Mouse (Mus musculus) hindbrain, embryonic 16.5 days (tissue): Measurements from ENCODE around the gene Spib. TPM values are rescaled to one million over a fixed set of nuclear protein-coding genes. Genes with fewer than 3 reads are reported as not detected.
A peak's percentile ranks its signal among the peaks of the same experiment; 100 is the strongest.

Source experiments
- ATAC-seq: fragments of 200-750 bp; cut with Nextera tagmentation; 2 replicates; pipeline ENCODE4 v1.8.0; 2017; ENCODE audit warnings: moderate TSS enrichment, moderate library complexity
- H3K27ac ChIP-seq: fragments of 300-500 bp; sonication (generic); 2 replicates; pipeline ENCODE4 v1.5.1; 2014; ENCODE audit warnings: low read depth, mild to moderate bottlenecking, control low read depth, low read length, moderate library complexity
- H3K27me3 ChIP-seq: fragments of 300-500 bp; sonication (generic); replicated peaks from 2 replicates; pipeline ENCODE4 v1.6.1; 2014; ENCODE audit warnings: low read length; ENCODE audit not compliant: control insufficient read depth, insufficient read depth
- H3K36me3 ChIP-seq: fragments of 300-500 bp; sonication (generic); 2 replicates; pipeline ENCODE4 v1.6.1; 2014; ENCODE audit warnings: mild to moderate bottlenecking, low read length, moderate library complexity, mixed read lengths; ENCODE audit not compliant: control insufficient read depth, insufficient read depth
- H3K4me1 ChIP-seq: fragments of 300-500 bp; sonication (generic); 2 replicates; pipeline ENCODE4 v1.6.1; 2014; ENCODE audit warnings: low read depth, low read length; ENCODE audit not compliant: control insufficient read depth, insufficient read depth
- H3K4me2 ChIP-seq: fragments of 300-500 bp; sonication (generic); 2 replicates; pipeline ENCODE4 v1.6.1; 2014; ENCODE audit warnings: mild to moderate bottlenecking, low read length, control low read depth, moderate library complexity
- H3K4me3 ChIP-seq: fragments of 300-500 bp; sonication (generic); 2 replicates; pipeline ENCODE4 v1.5.1; 2014; ENCODE audit warnings: mild to moderate bottlenecking, low read length, control low read depth, moderate library complexity
- H3K9ac ChIP-seq: fragments of 300-500 bp; sonication (generic); 2 replicates; pipeline ENCODE4 v1.6.1; 2014; ENCODE audit warnings: low read depth, mild to moderate bottlenecking, control low read depth, low read length, moderate library complexity
- H3K9me3 ChIP-seq: fragments of 300-500 bp; sonication (generic); 2 replicates; pipeline ENCODE4 v1.6.1; 2014; ENCODE audit warnings: mild to moderate bottlenecking, low read length, moderate library complexity; ENCODE audit not compliant: control insufficient read depth
- WGBS: fragments of 180-500 bp; shearing (Covaris S2); extraction: QIAGEN DNeasy Blood & Tissue Kit; methylation state at CpG from one replicate; pipeline ENCODE4 v1.1.7; 2014; 5-methylcytosine and 5-hydroxymethylcytosine counted together
- polyA plus RNA-seq: library from polyadenylated mRNA; unstranded; fragments of >200 nt; fragmentation: Nextera tagmentation; extraction: Ambion mirVana; gene quantifications from 2 replicates; pipeline ENCODE4 v1.2.1, GENCODE M21; 2015

The Spib gene
- polyA plus RNA-seq, 1 experiment from 2014 or later: not detected

DNA sequence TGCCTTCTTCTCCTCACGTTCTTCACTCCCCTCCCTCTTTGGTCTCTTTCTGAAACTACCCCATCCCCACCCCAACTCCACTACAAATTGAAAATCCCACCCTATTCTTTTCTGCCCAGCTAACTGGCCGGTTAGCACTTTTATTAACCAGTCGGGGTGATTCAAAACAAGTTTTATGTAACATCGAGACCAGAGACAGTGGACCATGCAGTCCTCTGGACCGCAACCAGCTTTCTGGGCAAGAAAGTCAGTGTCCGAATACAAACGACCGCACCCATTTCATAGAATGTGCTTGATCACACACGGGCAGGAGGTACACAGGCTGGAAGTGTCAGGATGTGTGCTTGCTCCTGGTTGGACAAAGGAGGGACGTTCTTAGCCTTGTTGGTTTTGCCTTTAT, 32.6 kb upstream of the Spib start:
- no peak for ATAC-seq
- WGBS: 86% methylated on average over 10 of the region's 10 CpGs
- Histone ChIP-seq H3K4me2 (no peak overlapping the region), H3K9ac (no peak overlapping the region), H3K9me3 (no peaks in the 10 kb centered on the region), H3K27ac (no peak overlapping the region), H3K36me3 (no peaks in the 10 kb centered on the region), H3K27me3 (no peaks in the 10 kb centered on the region), H3K4me3 (no peak overlapping the region), H3K4me1 (peaks cover 2% of the 10 kb centered on the region; the same call in 1 of the 2 replicates)

DNA sequence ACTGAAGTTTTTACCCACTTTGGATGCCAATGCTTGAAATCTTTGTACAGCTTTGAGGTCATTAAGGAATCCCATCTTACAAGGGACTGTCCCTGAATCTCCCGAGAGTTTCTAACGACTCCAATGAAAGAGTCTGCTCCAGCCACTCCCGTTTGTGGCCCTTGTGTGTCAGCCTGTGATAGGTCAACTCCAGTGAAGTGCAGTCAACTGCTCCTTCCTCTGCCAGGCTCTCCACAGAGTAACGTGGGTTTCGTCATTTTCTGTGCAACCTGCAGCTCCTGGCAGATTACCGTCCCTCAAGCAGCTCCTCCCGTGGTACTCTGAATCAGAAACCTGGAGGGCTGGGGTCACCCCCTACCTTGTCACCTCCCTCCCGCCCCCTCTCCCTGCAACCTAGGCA, 31.4 kb upstream of the Spib start:
- no peaks in the 10 kb centered on the region for H3K36me3 ChIP-seq
- no peak overlapping the region for H3K27ac ChIP-seq
- H3K4me3 ChIP-seq: no peak overlapping the region
- no peaks in the 10 kb centered on the region for H3K9me3 ChIP-seq
- ATAC-seq: no peak
- H3K9ac ChIP-seq: no peak overlapping the region
- peaks cover 2% of the 10 kb centered on the region; the same call in 1 of the 2 replicates for H3K4me1 ChIP-seq
- no peak overlapping the region for H3K4me2 ChIP-seq
- no peaks in the 10 kb centered on the region for H3K27me3 ChIP-seq
- WGBS: 61% methylated on average over 8 of the region's 8 CpGs

DNA sequence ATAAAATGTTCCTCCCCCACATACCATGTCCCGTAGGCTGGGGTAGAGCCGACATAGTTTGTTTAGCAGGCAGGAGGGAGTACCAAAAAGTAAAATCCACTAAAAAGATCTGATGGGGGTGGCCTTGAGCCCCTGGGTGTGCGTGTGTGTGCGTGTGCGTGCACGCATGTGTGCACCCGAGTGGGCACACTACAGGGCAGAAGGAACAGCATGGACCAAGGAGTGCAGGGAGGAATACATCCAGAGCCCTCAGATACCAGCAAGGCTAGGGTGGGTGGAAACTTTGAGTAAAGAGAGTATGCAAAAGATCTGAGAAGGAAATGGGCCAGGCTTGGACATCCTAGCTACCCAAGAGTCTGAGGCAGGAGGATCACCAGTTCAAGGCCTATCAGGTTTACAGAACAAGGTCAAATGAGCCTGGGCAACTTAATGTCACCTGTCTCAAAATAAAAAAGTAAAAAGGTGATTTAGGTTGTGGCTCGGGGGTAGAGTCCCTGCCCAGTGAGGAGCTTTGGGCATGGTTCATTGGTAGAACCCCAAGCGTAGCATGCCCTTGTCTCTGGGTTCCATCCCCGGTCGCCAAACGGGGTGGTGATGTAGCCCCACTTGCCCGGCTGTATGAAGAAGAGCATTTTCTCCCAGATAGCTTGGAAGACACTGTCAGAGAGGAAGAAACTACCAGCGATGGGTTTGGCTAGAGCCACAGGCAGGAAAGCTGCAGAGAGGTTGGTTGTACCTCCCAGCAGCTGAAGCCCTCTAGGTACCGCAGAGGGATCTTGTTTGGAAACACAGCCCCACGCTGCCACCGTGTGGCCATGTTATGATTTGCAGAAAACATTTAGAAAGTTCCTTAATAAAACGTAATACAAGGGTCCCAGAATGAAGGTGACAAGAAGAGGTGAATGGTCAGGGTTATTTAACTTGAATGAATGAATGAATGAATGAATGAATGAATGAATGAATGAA, 28.8 kb upstream of the Spib start:
- WGBS: 55% methylated on average over 18 of the region's 18 CpGs
- Histone ChIP-seq H3K4me3 (no peak overlapping the region), H3K27me3 (no peaks in the 10 kb centered on the region), H3K27ac (no peak overlapping the region), H3K4me2 (0 out of 2 replicates have a peak overlapping the region, but pooled peaks have one; percentile 13), H3K36me3 (no peaks in the 10 kb centered on the region), H3K9ac (no peak overlapping the region), H3K4me1 (peaks cover 2% of the 10 kb centered on the region; the same call in 1 of the 2 replicates), H3K9me3 (no peaks in the 10 kb centered on the region)
- peak; percentile 82 for ATAC-seq

DNA sequence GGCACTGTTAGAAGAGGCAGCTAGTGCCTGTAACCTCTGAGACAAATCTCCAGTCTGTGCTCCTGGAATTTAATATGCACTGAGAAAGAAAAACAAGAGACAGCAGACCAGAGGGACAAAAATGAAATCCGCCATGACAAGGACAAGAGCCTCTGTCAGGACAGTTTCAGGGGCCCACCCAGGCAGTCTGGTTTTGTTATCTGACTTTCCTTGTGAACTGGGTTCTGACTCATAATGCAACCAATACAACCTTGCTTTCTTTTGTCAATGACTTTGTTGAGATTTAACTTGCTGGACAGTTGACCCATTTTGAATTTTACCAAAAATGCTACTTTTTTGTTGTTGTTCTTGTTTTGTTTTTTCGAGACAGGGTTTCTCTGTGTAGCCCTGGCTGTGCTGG, 25.8 kb upstream of the Spib start:
- H3K27me3 ChIP-seq: no peaks in the 10 kb centered on the region
- no peak overlapping the region for H3K4me2 ChIP-seq
- no peak for ATAC-seq
- WGBS: 76% methylated on average over 2 of the region's 2 CpGs
- H3K4me3 ChIP-seq: no peak overlapping the region
- H3K4me1 ChIP-seq: peaks cover 11% of the 10 kb centered on the region
- no peaks in the 10 kb centered on the region for H3K36me3 ChIP-seq
- H3K9me3 ChIP-seq: no peaks in the 10 kb centered on the region
- no peak overlapping the region for H3K27ac ChIP-seq
- no peak overlapping the region for H3K9ac ChIP-seq

DNA sequence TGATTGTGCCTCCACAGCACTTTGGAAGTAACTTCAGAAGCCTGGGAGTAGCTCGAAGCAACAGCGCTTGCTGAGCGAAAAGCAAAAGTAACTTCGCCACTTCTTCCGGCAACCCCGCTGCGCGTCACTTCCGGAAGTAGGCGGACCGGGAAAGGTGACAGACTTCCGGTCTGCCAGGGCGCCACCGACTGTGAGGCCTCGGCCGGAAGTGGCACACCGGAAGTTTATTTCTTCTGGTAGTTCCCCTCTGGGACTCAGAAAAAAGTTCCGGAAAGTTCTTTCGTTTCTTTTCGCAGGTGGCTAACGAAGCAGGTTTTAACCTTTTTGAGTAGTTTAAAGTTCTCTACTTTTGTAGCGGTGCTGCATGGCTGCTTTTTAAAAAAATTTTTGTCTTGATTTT, 22.0 kb upstream of the Spib start, which contains the start of gene Nr1h2:
TSS of gene Nr1h2 (minus strand) at position 126 of the 400 bp plus-strand sequence.
- 0% methylated on average over 22 of the region's 22 CpGs for WGBS

DNA sequence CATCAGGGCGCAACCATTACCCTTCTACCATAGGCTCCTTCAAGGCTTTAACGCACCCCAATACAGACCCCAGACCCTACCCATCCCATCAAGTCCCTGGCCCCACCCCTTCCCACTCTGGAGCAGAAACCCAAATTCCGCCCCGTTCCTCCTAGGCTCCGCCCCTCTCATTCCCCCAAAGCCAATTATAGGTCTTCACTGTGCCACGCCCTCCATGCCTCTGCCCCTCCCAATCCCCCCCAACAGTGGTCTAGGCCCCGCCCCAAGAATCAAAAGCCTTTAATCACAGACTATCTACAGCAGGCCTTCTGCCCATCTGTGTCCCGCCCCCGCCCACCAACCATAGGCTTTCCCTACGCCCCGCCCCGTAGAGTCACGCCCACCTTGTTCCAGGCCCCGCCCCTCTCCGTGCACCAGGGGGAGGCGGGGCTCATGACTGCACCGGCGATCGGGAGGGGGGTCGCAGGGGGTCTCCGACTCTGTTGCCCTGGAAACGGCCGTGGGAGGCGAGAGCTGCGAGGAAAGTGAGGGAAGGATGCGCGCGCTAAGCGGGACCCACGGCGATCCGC, 21.4 kb upstream of the Spib start:
- WGBS: 1% methylated on average over 32 of the region's 32 CpGs
- H3K9ac ChIP-seq: peak overlapping the region; percentile 63
- peak; percentile 74 for ATAC-seq

More for the DNA sequence above, 22.0 kb upstream of the Spib start, which contains the start of gene Nr1h2:
- peak; percentile 79 for ATAC-seq
- Histone ChIP-seq H3K9me3 (no peaks in the 10 kb centered on the region), H3K27ac (peak within 1 kb of the TSS; percentile 90), H3K4me2 (peak within 1 kb of the TSS; percentile 64), H3K4me3 (peak within 1 kb of the TSS; percentile 86), H3K36me3 (peaks cover 19% of the 10 kb centered on the region), H3K4me1 (peaks cover 11% of the 10 kb centered on the region), H3K27me3 (no peaks in the 10 kb centered on the region), H3K9ac (peak within 1 kb of the TSS; percentile 63)

DNA sequence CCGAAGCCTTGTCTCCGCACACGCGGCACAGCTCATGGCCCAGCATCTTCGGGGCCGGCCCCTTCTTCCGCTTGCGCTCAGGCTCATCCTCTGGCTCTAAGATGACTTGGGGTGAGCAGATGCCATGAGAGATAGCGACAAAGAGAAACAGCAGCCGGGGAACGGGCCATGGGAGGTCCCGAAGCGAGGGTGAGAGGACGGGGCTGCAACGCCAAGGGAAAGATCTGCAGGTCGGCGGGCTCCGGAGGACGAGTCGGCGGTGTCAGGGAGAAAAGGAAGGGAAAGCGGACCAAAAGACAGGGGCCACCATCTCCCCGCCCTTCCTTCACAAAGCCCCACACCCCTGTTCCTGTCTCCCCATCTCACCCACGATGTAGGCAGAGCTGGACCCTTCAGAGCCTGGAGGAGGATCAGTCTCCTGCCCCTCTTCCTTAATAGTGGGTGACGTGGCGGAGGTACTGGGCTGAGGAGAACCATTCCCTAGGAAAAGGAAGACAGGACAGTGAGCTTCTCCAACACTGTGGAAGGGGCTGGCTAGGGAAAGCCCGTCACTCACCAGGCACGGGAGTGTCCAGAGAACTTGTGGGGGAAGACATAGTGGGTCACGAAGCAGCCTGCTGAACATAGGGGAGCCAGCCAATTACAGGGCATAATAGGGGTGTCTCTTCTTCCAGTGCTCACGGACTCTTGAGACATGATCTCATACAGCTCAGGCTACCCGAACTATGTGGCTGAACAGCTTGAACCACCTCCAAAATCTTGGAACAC, 20.5 kb upstream of the Spib start:
- Histone ChIP-seq H3K4me2 (peak overlapping the region; percentile 64), H3K4me1 (peaks cover 18% of the 10 kb centered on the region), H3K27ac (no peak overlapping the region), H3K9ac (no peak overlapping the region), H3K4me3 (peak overlapping the region; percentile 86), H3K9me3 (no peaks in the 10 kb centered on the region), H3K27me3 (no peaks in the 10 kb centered on the region), H3K36me3 (peaks cover 19% of the 10 kb centered on the region)
- ATAC-seq: peak; percentile 9; the same call in 1 of the 2 replicates
- WGBS: 86% methylated on average over 31 of the region's 31 CpGs

More for the DNA sequence above, 21.4 kb upstream of the Spib start:
- H3K36me3 ChIP-seq: peaks cover 19% of the 10 kb centered on the region
- H3K9me3 ChIP-seq: no peaks in the 10 kb centered on the region
- peak overlapping the region; percentile 90 for H3K27ac ChIP-seq
- H3K4me3 ChIP-seq: peak overlapping the region; percentile 86
- H3K4me2 ChIP-seq: peak overlapping the region; percentile 64
- H3K27me3 ChIP-seq: no peaks in the 10 kb centered on the region
- peaks cover 11% of the 10 kb centered on the region for H3K4me1 ChIP-seq

DNA sequence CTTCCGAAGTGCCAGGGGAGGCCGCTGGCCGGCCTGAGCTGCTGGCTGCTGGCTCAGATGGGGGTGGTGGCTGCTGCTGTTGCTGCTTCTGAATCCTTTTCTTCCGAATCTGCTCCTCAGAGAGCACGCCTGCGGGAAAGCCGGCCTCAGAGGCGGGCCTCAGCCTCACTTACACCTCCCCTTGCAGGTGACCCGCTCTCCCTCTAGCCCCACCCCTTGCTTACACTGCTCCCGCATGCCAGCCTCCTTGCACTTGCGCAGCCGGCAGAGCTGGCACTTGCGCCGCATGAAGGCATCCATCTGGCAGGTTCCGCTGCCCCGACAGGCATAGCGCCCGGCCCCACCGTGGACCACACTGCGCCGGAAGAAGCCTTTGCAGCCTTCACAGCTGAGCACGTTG, 19.9 kb upstream of the Spib start:
- Histone ChIP-seq H3K9me3 (no peaks in the 10 kb centered on the region), H3K27ac (no peak overlapping the region), H3K4me3 (no peak overlapping the region), H3K9ac (no peak overlapping the region), H3K36me3 (peaks cover 19% of the 10 kb centered on the region), H3K27me3 (no peaks in the 10 kb centered on the region), H3K4me1 (peaks cover 18% of the 10 kb centered on the region), H3K4me2 (no peak overlapping the region)
- ATAC-seq: no peak
- 80% methylated on average over 22 of the region's 22 CpGs for WGBS
